Mouse (Mus musculus) hindbrain, embryonic 16.5 days (tissue): ENCODE data around the gene Foxo6. TPM values are rescaled to one million over a fixed set of nuclear protein-coding genes. Genes with fewer than 3 reads are reported as not detected.

Source experiments
- ATAC-seq: fragments of 200-750 bp; cut with Nextera tagmentation; 2 replicates; pipeline ENCODE4 v1.8.0; 2017; ENCODE audit warnings: moderate TSS enrichment, moderate library complexity
- H3K27ac ChIP-seq: fragments of 300-500 bp; sonication (generic); 2 replicates; pipeline ENCODE4 v1.5.1; 2014; ENCODE audit warnings: low read depth, mild to moderate bottlenecking, control low read depth, low read length, moderate library complexity
- H3K27me3 ChIP-seq: fragments of 300-500 bp; sonication (generic); replicated peaks from 2 replicates; pipeline ENCODE4 v1.6.1; 2014; ENCODE audit warnings: low read length; ENCODE audit not compliant: control insufficient read depth, insufficient read depth
- H3K36me3 ChIP-seq: fragments of 300-500 bp; sonication (generic); 2 replicates; pipeline ENCODE4 v1.6.1; 2014; ENCODE audit warnings: mild to moderate bottlenecking, low read length, moderate library complexity, mixed read lengths; ENCODE audit not compliant: control insufficient read depth, insufficient read depth
- H3K4me1 ChIP-seq: fragments of 300-500 bp; sonication (generic); 2 replicates; pipeline ENCODE4 v1.6.1; 2014; ENCODE audit warnings: low read depth, low read length; ENCODE audit not compliant: control insufficient read depth, insufficient read depth
- H3K4me2 ChIP-seq: fragments of 300-500 bp; sonication (generic); 2 replicates; pipeline ENCODE4 v1.6.1; 2014; ENCODE audit warnings: mild to moderate bottlenecking, low read length, control low read depth, moderate library complexity
- H3K4me3 ChIP-seq: fragments of 300-500 bp; sonication (generic); 2 replicates; pipeline ENCODE4 v1.5.1; 2014; ENCODE audit warnings: mild to moderate bottlenecking, low read length, control low read depth, moderate library complexity
- H3K9ac ChIP-seq: fragments of 300-500 bp; sonication (generic); 2 replicates; pipeline ENCODE4 v1.6.1; 2014; ENCODE audit warnings: low read depth, mild to moderate bottlenecking, control low read depth, low read length, moderate library complexity
- H3K9me3 ChIP-seq: fragments of 300-500 bp; sonication (generic); 2 replicates; pipeline ENCODE4 v1.6.1; 2014; ENCODE audit warnings: mild to moderate bottlenecking, low read length, moderate library complexity; ENCODE audit not compliant: control insufficient read depth
- WGBS: fragments of 180-500 bp; shearing (Covaris S2); extraction: QIAGEN DNeasy Blood & Tissue Kit; methylation state at CpG from one replicate; pipeline ENCODE4 v1.1.7; 2014; 5-methylcytosine and 5-hydroxymethylcytosine counted together
- polyA plus RNA-seq: library from polyadenylated mRNA; unstranded; fragments of >200 nt; fragmentation: Nextera tagmentation; extraction: Ambion mirVana; gene quantifications from 2 replicates; pipeline ENCODE4 v1.2.1, GENCODE M21; 2015

Gene Foxo6
- polyA plus RNA-seq, 1 experiment from 2014 or later, result 0.85 TPM

GRCm38 (mm10) chr4:120228613-120229012 lies 58.5 kb downstream of the Foxo6 start:
- Histone ChIP-seq H3K9me3 (no peaks in the 10 kb centered on the region), H3K27me3 (no peaks in the 10 kb centered on the region; the same call in 1 of the 2 replicates), H3K4me2 (no peak overlapping the region), H3K4me3 (no peak overlapping the region), H3K9ac (no peak overlapping the region), H3K4me1 (no peaks in the 10 kb centered on the region), H3K27ac (no peak overlapping the region), H3K36me3 (no peaks in the 10 kb centered on the region)
- no peak for ATAC-seq
- WGBS, result 81% methylated on average over 3 of the region's 3 CpGs

- 33% methylated on average over 2 of the region's 2 CpGs for WGBS
- 0 out of 2 replicates have a peak, but pooled peaks have one; percentile 5 for ATAC-seq
- no peak overlapping the region for H3K27ac ChIP-seq
- H3K4me2 ChIP-seq, result no peak overlapping the region
- H3K27me3 ChIP-seq, result no peaks in the 10 kb centered on the region; the same call in 1 of the 2 replicates
- H3K9ac ChIP-seq, result no peak overlapping the region
- H3K36me3 ChIP-seq, result no peaks in the 10 kb centered on the region
- peaks cover 5% of the 10 kb centered on the region; the same call in 1 of the 2 replicates for H3K4me1 ChIP-seq
- H3K4me3 ChIP-seq, result no peak overlapping the region
- H3K9me3 ChIP-seq, result no peaks in the 10 kb centered on the region
Measured at GRCm38 (mm10) chr4:120227224-120227623, 59.9 kb downstream of the Foxo6 start.

DNA sequence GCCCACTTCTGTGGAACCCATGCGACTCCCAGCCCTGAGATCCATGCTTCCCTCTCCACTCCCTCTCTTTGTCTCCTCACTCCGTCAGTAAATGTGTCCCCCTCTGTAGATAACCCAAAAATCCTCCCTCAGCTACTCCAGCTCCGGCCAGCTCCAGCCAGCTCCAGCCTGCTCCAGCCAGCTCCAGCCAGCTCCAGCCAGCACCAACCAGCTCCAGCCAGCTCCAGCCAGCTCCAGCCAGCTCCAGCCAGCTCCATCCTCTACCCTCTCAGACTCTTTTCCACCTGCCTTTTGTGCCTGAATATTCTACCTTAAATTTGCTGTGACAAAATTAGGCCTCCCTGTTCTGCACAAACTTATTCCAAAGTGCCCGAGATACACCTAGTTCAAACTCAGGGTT lies 60.5 kb downstream of the Foxo6 start:
- Histone ChIP-seq H3K4me2 (no peak overlapping the region), H3K27me3 (no peaks in the 10 kb centered on the region), H3K36me3 (no peaks in the 10 kb centered on the region), H3K4me3 (no peak overlapping the region), H3K9me3 (no peaks in the 10 kb centered on the region), H3K9ac (no peak overlapping the region), H3K4me1 (peaks cover 7% of the 10 kb centered on the region), H3K27ac (no peak overlapping the region)
- WGBS, result 78% methylated on average over 4 of the region's 4 CpGs
- no peak for ATAC-seq

DNA sequence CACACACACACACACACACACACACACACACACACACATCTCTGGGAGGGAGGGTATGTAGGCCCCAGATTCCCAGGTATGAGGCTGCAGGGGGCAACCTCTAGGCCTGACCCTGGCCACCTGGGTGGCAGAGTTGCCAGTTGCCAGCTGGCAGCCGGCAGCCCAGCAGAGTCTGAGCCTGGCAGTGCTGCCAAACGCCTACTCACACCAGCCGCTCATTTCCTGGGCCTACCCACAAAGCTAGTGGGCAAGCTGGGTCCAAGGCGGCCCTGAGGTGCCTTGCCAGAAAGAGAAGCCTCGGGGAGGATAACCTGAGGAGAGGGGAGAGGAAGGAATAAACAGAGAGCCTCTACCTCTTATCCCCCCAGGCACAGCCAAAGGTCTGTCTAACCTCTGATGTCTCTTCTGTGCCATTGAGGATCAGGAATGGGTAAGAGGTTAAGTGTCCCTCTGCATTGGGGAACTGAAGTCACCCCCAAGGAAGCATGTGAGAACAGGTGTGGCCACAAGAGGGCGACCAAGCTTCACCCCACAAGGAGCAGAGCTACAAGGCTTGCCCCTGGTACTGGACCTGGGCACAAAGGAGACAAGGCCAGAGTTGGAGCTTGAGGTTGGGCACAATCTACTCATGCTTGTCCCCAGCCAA lies 61.9 kb downstream of the Foxo6 start:
- Histone ChIP-seq H3K9me3 (no peaks in the 10 kb centered on the region), H3K36me3 (no peaks in the 10 kb centered on the region), H3K27ac (no peak overlapping the region), H3K4me3 (no peak overlapping the region), H3K27me3 (no peaks in the 10 kb centered on the region), H3K4me1 (peaks cover 9% of the 10 kb centered on the region), H3K9ac (no peak overlapping the region), H3K4me2 (no peak overlapping the region)
- WGBS, result 43% methylated on average over 6 of the region's 6 CpGs
- peak; percentile 51 for ATAC-seq

GRCm38 (mm10) chr4:120223805-120224204 lies 63.3 kb downstream of the Foxo6 start:
- Histone ChIP-seq H3K27me3 (no peaks in the 10 kb centered on the region), H3K27ac (no peak overlapping the region), H3K4me1 (peaks cover 9% of the 10 kb centered on the region), H3K4me2 (no peak overlapping the region), H3K9ac (no peak overlapping the region), H3K4me3 (no peak overlapping the region), H3K9me3 (no peaks in the 10 kb centered on the region), H3K36me3 (no peaks in the 10 kb centered on the region)
- 69% methylated on average over 6 of the region's 6 CpGs for WGBS
- no peak for ATAC-seq

DNA sequence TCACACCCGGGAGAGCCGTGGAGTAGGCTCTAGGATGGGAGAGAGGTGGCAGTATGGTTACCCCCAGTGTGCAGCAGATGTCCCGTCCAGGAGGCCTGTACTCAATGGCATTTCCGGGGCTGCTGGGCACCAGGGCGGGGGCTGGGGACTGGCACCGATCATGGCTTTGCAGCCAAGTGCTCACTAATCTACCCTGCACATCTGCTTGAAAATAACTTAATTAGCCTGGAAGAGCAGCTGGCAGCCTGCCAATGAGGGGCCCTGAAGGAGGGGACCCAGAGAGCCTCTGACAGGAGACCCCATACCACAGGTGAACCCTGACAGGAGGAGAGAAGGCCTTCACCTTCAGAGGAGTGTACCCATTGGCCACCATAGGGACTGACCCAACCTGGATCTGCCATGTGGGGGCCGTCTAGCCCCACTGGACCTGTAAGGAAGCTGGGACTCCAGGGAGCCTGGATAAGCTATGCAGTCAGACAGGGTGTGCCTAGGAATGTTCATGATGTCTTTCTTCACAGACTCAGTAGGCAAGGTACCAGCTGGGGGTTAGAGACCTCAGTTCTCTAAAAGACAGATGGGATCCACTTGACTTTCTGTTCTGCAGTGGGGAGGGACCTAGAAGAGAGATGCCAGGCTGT lies 63.9 kb downstream of the Foxo6 start:
- Histone ChIP-seq H3K4me3 (no peak overlapping the region), H3K27me3 (no peaks in the 10 kb centered on the region), H3K4me2 (no peak overlapping the region), H3K9me3 (no peaks in the 10 kb centered on the region), H3K27ac (no peak overlapping the region), H3K36me3 (no peaks in the 10 kb centered on the region), H3K4me1 (peaks cover 9% of the 10 kb centered on the region), H3K9ac (no peak overlapping the region)
- ATAC-seq, result 0 out of 2 replicates have a peak, but pooled peaks have one; percentile 6
- WGBS, result 54% methylated on average over 7 of the region's 7 CpGs

- no peak overlapping the region for H3K4me3 ChIP-seq
- H3K9ac ChIP-seq, result no peak overlapping the region
- H3K4me1 ChIP-seq, result peaks cover 9% of the 10 kb centered on the region
- WGBS, result 29% methylated on average over 6 of the region's 6 CpGs
- H3K9me3 ChIP-seq, result no peaks in the 10 kb centered on the region
- H3K4me2 ChIP-seq, result no peak overlapping the region
- H3K36me3 ChIP-seq, result no peaks in the 10 kb centered on the region
- no peak overlapping the region for H3K27ac ChIP-seq
- H3K27me3 ChIP-seq, result no peaks in the 10 kb centered on the region
- ATAC-seq, result no peak
Measured at GRCm38 (mm10) chr4:120221708-120222107, 65.4 kb downstream of the Foxo6 start.

GRCm38 (mm10) chr4:120218878-120219277 lies 68.3 kb downstream of the Foxo6 start:
- Histone ChIP-seq H3K27me3 (no peaks in the 10 kb centered on the region; the same call in 1 of the 2 replicates), H3K4me2 (no peak overlapping the region), H3K9ac (no peak overlapping the region), H3K4me3 (no peak overlapping the region), H3K4me1 (peaks cover 9% of the 10 kb centered on the region), H3K36me3 (no peaks in the 10 kb centered on the region), H3K9me3 (no peaks in the 10 kb centered on the region), H3K27ac (no peak overlapping the region)
- no peak for ATAC-seq
- 52% methylated on average over 9 of the region's 9 CpGs for WGBS
